Mouse (Mus musculus): ENCODE data around the gene Prl7c1.
"Not testable (repeated sequence)": the region's sequence is repeated elsewhere in the genome, so short reads cannot be mapped to it uniquely, and the experiment has no call there.

Prl7c1 gene

DNA sequence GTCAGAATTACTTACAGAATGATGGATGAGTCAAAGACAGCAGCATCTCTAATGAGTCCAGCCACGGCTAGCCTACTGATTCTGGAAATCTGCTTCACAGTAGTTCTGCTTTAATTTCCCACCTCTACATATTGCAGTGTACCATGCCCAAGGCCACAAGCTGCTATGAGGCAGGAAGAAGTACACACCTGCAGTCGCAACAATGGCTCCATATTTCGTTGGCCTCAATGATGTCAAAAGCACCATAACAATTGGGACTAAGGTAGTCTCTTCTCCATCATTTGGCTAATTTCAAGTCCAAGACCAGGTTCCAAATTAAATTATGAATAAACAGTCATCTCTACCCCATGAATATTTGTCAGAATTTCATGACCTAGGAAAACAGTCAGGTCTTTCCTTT lies at the start of gene Prl7c1:
Gene Prl7c1, minus strand, starts transcription at position 101 of the 400 bp plus-strand sequence.
- not testable (repeated sequence) for DNase-seq (ENCODE audit: low read depth, low spot score)

DNA sequence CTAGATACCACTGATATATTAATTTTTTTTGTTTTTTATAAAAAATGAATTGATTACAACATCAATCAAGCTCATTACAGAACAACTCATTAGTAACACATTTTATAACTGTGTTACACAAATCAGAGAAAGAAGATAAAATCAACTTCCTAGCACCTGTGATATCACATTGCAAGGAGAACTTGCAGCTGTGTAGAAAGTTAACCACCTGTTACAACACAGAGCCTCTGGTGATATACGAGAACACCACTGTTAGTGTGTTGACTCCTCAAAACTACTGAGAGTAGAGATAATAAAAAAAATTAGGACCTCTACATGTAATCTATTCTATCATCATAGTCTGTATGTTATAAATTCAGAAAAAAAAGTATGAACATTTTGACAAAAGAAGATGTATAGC lies 22.2 kb upstream of the Prl7c1 start:
- DNase-seq (ENCODE audit: low read depth, low spot score): no peak

DNA sequence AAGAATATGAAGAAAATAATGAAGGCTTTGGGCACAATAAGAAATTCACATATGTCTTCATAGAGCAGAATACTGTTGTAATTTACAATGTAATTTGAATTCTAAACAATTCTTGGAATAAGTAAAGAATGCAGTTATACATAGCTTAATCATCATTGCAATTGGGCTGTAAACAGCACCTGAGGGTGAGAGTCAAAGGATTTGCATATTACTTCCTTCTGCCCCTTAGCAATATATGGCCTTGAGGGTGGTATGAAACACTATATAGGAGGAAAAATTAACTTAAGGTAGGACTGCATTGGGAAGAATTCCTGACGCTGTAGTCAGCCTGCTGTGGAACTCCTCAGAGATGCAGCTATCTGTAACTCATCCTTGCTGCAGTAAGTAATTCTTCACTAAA lies 20.8 kb upstream of the Prl7c1 start, which contains the start of gene Prl2a1:
Gene Prl2a1, plus strand, starts transcription at position 301 of the 400 bp plus-strand sequence.
- DNase-seq (ENCODE audit: low read depth, low spot score): no peak

DNA sequence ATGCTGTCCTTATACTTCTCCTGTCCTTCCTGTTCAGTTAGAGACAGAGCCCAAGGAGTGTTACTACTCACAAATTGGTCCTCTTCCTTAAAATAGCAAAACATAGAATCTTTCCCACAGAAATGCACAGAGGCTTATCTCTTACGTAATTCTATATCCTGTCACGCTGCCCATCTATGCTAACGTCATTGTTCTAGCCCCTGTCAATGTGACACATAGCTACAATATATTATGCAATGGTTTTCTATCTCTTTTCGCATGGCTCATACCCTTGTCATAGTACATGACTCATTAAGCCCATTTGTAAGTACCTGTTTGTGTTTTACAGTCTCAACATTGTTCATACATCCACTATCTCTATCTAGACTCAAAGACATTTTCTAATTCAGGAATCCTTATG lies 18.7 kb upstream of the Prl7c1 start:
- DNase-seq (ENCODE audit: low read depth, low spot score): no peak

DNA sequence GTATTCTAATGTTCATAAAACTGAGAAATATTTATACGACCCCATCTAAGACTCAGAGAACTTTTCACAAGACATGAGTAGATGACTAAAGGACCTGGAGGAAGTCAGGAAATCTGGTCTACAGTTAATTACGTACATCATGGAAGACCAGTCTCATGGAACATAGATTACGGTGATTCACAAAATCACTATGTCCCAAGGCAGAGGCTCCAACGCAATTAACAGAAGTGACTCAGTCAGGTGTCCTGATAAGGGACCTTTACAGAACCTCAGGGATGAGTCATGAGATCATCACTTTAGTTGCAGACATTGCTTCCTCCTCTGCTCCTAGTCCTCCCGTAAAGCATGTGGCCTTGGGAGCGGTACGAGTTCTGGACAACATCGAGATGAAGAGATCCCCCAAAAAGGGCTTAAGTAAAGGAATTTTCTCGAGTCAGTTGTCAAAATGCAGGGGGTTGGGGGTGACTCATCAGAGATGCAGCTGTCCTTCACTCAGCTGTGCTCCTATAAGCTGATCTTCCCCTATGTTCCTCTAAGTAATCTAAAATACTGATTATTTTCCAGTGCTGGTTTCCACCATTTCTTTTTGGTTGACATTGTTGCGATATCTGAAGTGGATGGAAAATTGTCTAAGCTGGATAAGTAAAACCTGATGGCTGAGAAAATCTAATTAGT lies 46.0 kb downstream of the Prl7c1 start:
- no peak for DNase-seq (ENCODE audit: low read depth, low spot score)

DNA sequence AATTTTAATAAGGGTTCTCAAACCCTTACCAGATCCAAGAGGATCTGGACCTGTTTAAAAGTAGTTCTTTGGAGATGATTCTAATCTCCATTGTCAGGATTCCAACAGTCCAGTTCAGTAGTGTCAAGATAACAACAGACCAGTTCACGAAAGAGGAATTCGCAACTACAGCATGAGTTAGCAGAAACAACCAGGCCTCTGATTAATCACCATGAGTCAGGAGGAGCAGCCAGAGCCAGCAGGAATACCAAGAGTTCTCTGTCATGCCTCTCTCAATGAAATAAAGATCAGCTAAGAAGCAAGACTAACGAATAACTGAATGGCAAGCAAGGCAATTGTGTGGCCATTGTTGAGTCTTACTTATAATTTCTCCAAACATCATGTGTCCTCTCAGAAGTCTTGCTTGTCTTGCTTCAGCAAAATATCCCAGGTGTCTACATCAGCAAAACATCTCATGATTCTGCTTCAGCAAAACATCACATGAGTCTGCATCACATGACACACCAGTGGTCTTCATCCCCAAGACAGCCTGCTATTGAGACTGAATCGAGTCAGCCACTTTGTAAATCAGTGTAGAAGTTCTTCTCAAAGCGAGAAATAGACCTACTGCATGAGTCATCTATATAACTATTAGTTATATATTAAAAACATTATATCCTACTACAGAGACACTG lies 50.2 kb downstream of the Prl7c1 start:
- not testable (repeated sequence) for DNase-seq (ENCODE audit: low read depth, low spot score)

DNA sequence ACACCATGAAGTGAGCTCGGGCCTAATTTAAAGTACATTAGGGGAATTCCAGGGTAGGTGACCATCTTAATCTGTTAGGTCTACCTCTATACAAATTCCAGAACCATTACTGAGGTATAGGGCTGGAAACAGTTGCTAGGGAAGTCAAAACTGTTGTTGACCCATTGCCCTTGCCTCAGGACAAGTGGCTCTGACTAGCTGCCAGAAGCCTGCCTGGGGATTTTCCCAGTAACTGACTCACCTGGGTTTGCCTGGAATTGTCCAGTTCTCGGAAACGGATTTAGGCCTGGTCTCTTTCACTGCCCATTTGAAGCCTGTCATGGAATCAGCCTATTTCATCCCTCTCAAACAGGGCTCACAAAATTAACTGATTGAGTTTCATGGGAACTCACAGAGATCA lies 55.5 kb downstream of the Prl7c1 start:
- DNase-seq (ENCODE audit: low read depth, low spot score): not testable (repeated sequence)
